In the genomic region with DNA sequence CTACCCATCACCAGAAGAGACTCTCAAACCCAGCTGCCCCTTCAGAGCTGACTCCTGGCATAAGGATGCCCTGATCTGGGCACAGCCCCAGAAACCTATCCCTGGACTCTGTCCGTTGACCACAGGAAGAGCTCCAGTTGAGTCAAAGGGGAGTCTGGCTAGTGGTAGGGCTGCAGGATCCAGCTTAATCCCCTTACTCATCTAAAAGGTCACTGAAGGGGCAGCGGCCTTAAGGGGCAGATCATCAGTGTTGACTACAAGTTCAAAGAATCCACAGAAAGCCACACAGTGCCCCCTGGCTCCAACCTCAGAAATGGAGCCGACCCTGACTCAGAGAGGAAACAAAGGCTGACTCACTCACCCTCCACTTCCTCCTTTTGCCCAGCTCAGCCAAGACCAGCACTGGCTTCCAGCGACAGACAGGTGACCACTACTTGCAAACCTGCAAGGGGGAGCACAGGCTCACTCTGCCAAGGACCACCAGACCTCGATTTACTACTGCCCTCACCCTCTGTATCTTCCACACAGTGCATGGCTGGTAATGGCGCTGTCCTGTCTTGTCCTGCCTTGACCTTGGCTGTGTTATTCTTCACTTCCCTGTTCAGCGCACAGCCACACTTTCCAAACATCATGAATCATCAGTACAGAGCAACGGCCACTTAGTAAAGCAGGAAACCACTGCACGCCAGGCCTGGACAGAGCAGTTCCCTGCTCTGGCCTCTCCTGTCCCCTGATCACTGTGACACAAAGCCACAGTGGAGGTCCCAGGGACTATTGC, we compare ENCODE assay signal across 8 mouse cellular contexts.
DNase-seq lines count a peak whose midpoint lies in the region; ATAC-seq and TF ChIP-seq lines count a peak whose summit lies in the region.

No protein-coding gene starts in this region.

- H3K27ac ChIP-seq in midbrain, embryonic 12.5 days (replicated peaks): 0 out of 2 replicates have a peak overlapping the region, but pooled peaks have one; percentile 15
- H3K27ac ChIP-seq in midbrain, embryonic 14.5 days (replicated peaks; ENCODE audit: low read depth, low read length): no peak overlapping the region
- no peak overlapping the region for H3K27ac ChIP-seq in midbrain, postnatal 0 days (ENCODE audit: low read depth, low read length)

- no peak overlapping the region for H3K4me2 ChIP-seq in midbrain, embryonic 12.5 days (replicated peaks)
- no peak overlapping the region for H3K4me2 ChIP-seq in midbrain, embryonic 14.5 days (ENCODE audit: low read length)
- H3K4me2 ChIP-seq in midbrain, postnatal 0 days (ENCODE audit: low read depth, low read length, poor library complexity, severe bottlenecking): no peak overlapping the region

- no peaks in the 10 kb centered on the region for H3K36me3 ChIP-seq in midbrain, embryonic 12.5 days
- no peaks in the 10 kb centered on the region for H3K36me3 ChIP-seq in midbrain, embryonic 14.5 days (ENCODE audit: control insufficient read depth, insufficient read depth, low read length)
- no peaks in the 10 kb centered on the region for H3K36me3 ChIP-seq in midbrain, postnatal 0 days (ENCODE audit: insufficient read depth, low read length)

- no peaks in the 10 kb centered on the region for H3K9me3 ChIP-seq in midbrain, embryonic 12.5 days
- no peaks in the 10 kb centered on the region for H3K9me3 ChIP-seq in midbrain, embryonic 14.5 days (ENCODE audit: control insufficient read depth, low read length)
- no peaks in the 10 kb centered on the region for H3K9me3 ChIP-seq in midbrain, postnatal 0 days (ENCODE audit: low read length)

- H3K9ac ChIP-seq in midbrain, embryonic 12.5 days (replicated peaks): no peak overlapping the region
- no peak overlapping the region for H3K9ac ChIP-seq in midbrain, embryonic 14.5 days (replicated peaks; ENCODE audit: low read length)
- no peak overlapping the region for H3K9ac ChIP-seq in midbrain, postnatal 0 days (replicated peaks; ENCODE audit: low read length, poor library complexity, severe bottlenecking)

- no peak for DNase-seq in midbrain, embryonic 14.5 days
- DNase-seq in embryo, embryonic 10.5 days (ENCODE audit: low spot score): peak; percentile 66
- peak; percentile 68 to 80 for DNase-seq in heart, postnatal 10 days
- DNase-seq in kidney, postnatal 4 days: peak; percentile 60 to 73
- no peak for DNase-seq in midbrain, postnatal 0 days (ENCODE audit: low spot score)
- peak; percentile 76 for DNase-seq in urinary bladder, postnatal 14 days (ENCODE audit: low spot score)

- intact Hi-C loops in heart, postnatal 10 days (cut with DNase I): loop anchor here (2.0 kb wide), 1 partner anchor 33 kb away; no protein-coding TSS in a partner anchor

- no peaks in the 10 kb centered on the region for H3K27me3 ChIP-seq in midbrain, embryonic 12.5 days
- H3K27me3 ChIP-seq in midbrain, embryonic 14.5 days (ENCODE audit: control insufficient read depth, insufficient read depth, low read length): no peaks in the 10 kb centered on the region
- no peaks in the 10 kb centered on the region for H3K27me3 ChIP-seq in midbrain, postnatal 0 days (ENCODE audit: insufficient read depth, low read length)

- WGBS in midbrain, embryonic 12.5 days: 63% methylated on average over 9 of the region's 9 CpGs
- 68% methylated on average over 9 of the region's 9 CpGs for whole genome bisulfite sequencing in midbrain, embryonic 14.5 days
- WGBS in midbrain, postnatal 0 days: 68% methylated on average over 9 of the region's 9 CpGs

- peak; percentile 14; the same call in 1 of the 2 replicates for TF ChIP-seq CTCF in midbrain, postnatal 0 days (IDR thresholded peaks at IDR 0.05)

- ATAC-seq in midbrain, embryonic 12.5 days (ENCODE audit: low FRiP score, low read depth): no peak
- no peak for ATAC-seq in midbrain, embryonic 14.5 days (ENCODE audit: low FRiP score, low TSS enrichment)
- no peak for ATAC-seq in midbrain, postnatal 0 days (ENCODE audit: low FRiP score)
- ATAC-seq in erythroid progenitor cell, adult 5-6 weeks (replicated peaks; ENCODE audit: low FRiP score, poor library complexity, severe bottlenecking): no peak

- no peak overlapping the region for H3K4me3 ChIP-seq in midbrain, embryonic 12.5 days
- H3K4me3 ChIP-seq in midbrain, embryonic 14.5 days (replicated peaks; ENCODE audit: low read depth, low read length): no peak overlapping the region
- H3K4me3 ChIP-seq in midbrain, postnatal 0 days (ENCODE audit: low read depth, low read length): no peak overlapping the region

- peaks cover 9% of the 10 kb centered on the region for H3K4me1 ChIP-seq in midbrain, embryonic 12.5 days
- H3K4me1 ChIP-seq in midbrain, embryonic 14.5 days (ENCODE audit: control insufficient read depth, insufficient read depth, low read length): no peaks in the 10 kb centered on the region
- H3K4me1 ChIP-seq in midbrain, postnatal 0 days (ENCODE audit: insufficient read depth, low read length): no peaks in the 10 kb centered on the region

Comparison
In these comparisons a context has a peak if more than half of its experiments do, and no peak if none do; other contexts are left out.
1. DNase-seq: peak in embryo, embryonic 10.5 days (single experiment), heart, postnatal 10 days (2 of 2), kidney, postnatal 4 days (2 of 2) and urinary bladder, postnatal 14 days (single experiment); none in midbrain, embryonic 14.5 days (single experiment) and midbrain, postnatal 0 days (single experiment).